Mouse (Mus musculus) adrenal gland, adult 8-10 months (tissue): Measurements from ENCODE around the gene Neurl3. TPM values are rescaled to one million over a fixed set of nuclear protein-coding genes. Genes with fewer than 3 reads are reported as not detected.

Experiments
- DNase-seq: peaks from one replicate; pipeline ENCODE4 v3.0.0; 2022
- total RNA-seq, 4 experiments: library from RNA; stranded (reverse); gene quantifications; 2 replicates each; pipeline ENCODE4 v1.2.4; 2022

The Neurl3 gene
- total RNA-seq, 4 experiments from 2014 or later: 7.6 to 12.1 (median 10.1) TPM

- no peak for DNase-seq
Observed at GRCm38 (mm10) chr1:36255871-36256640, 18.4 kb downstream of the Neurl3 start.

GRCm38 (mm10) chr1:36254635-36255360 is 19.7 kb downstream of the Neurl3 start:
- no peak for DNase-seq

- DNase-seq: peak; percentile 52
Observed at GRCm38 (mm10) chr1:36252791-36253190, 21.7 kb downstream of the Neurl3 start.

- no peak for DNase-seq
Observed at GRCm38 (mm10) chr1:36251426-36251825, 23.1 kb downstream of the Neurl3 start.

GRCm38 (mm10) chr1:36246688-36247087 is 27.8 kb downstream of the Neurl3 start:
- DNase-seq: no peak

- no peak for DNase-seq
Observed at GRCm38 (mm10) chr1:36244828-36245215, 29.7 kb downstream of the Neurl3 start.

GRCm38 (mm10) chr1:36244058-36244827 is 30.2 kb downstream of the Neurl3 start, which contains the start of gene Uggt1:
TSS of gene Uggt1 (minus strand) at chr1:36244720.
- DNase-seq: peak; percentile 92

GRCm38 (mm10) chr1:36243447-36244057 is 30.9 kb downstream of the Neurl3 start:
- no peak for DNase-seq

- DNase-seq: no peak
Observed at GRCm38 (mm10) chr1:36241903-36242429, 32.5 kb downstream of the Neurl3 start.

- DNase-seq: no peak
Observed at GRCm38 (mm10) chr1:36240176-36240575, 34.3 kb downstream of the Neurl3 start.

- no peak for DNase-seq
Observed at GRCm38 (mm10) chr1:36239396-36239795, 35.1 kb downstream of the Neurl3 start.

GRCm38 (mm10) chr1:36235855-36236254 is 38.6 kb downstream of the Neurl3 start:
- DNase-seq: no peak

- DNase-seq: no peak
Observed at GRCm38 (mm10) chr1:36235057-36235639, 39.3 kb downstream of the Neurl3 start.

- DNase-seq: no peak
Observed at GRCm38 (mm10) chr1:36233218-36233617, 41.3 kb downstream of the Neurl3 start.

- DNase-seq: no peak
Observed at GRCm38 (mm10) chr1:36230919-36231705, 43.4 kb downstream of the Neurl3 start.

GRCm38 (mm10) chr1:36228461-36228860 is 46.0 kb downstream of the Neurl3 start:
- no peak for DNase-seq

GRCm38 (mm10) chr1:36224648-36225047 is 49.8 kb downstream of the Neurl3 start:
- DNase-seq: no peak
